Mouse (Mus musculus): ENCODE results near the gene Ddah1.

GRCm38 (mm10) chr3:145739904-145740303 is 18.6 kb upstream of the Ddah1 start:
- TF ChIP-seq CTCF (conservative IDR thresholded peaks at IDR 0.05; ENCODE audit: low read length) (no peak), NANOG (IDR thresholded peaks at IDR 0.05; ENCODE audit: borderline replicate concordance, low read length) (no peak), POU5F1 (IDR thresholded peaks at IDR 0.05; ENCODE audit: borderline replicate concordance, low read length) (no peak)
